Mouse (Mus musculus): ENCODE data around the gene Cdyl. TPM values are rescaled to one million over a fixed set of nuclear protein-coding genes. Genes with fewer than 3 reads are reported as not detected.

Gene Cdyl
- polyA plus RNA-seq, 1 experiment from 2014 or later, result 3.4 TPM

GRCm38 (mm10) chr13:35783576-35783975 lies 123.9 kb downstream of the Cdyl start:
- H3K27ac ChIP-seq (ENCODE audit: low read length), result no peak overlapping the region
- no peak overlapping the region for H3K4me3 ChIP-seq (ENCODE audit: low read depth, low read length)
- no peaks in the 10 kb centered on the region for H3K27me3 ChIP-seq (ENCODE audit: control insufficient read depth, insufficient read depth, low read depth, low read length)
- no peak overlapping the region for H3K4me2 ChIP-seq (ENCODE audit: low read length)
- 94% methylated on average over 6 of the region's 6 CpGs for WGBS
- no peaks in the 10 kb centered on the region for H3K4me1 ChIP-seq (ENCODE audit: control insufficient read depth, insufficient read depth, low read length)
- no peak overlapping the region for H3K9ac ChIP-seq (ENCODE audit: low read depth, low read length)
- no peaks in the 10 kb centered on the region for H3K36me3 ChIP-seq (ENCODE audit: control insufficient read depth, insufficient read depth, low read length)
- H3K9me3 ChIP-seq (replicated peaks; ENCODE audit: control insufficient read depth, low read length, poor library complexity, severe bottlenecking), result no peaks in the 10 kb centered on the region
- no peak for ATAC-seq

DNA sequence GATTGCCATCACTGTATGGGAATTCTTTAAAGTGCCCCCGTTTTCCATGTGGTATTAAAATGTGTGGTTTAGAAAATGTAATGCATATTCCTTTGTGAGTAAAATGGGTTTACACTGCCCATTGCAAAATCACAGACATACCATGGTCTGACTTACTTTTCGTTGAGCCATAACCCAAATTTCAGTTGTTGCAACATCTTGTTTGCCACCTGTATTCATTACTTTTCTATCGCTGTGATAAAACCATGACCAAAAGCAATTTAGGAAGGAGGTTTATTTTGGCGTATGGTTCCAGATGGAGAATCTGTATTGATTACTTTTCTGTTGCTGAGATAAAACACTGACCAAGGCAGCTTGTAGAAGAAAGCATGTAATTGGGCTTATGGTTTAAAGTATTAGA lies 124.6 kb downstream of the Cdyl start:
- H3K9me3 ChIP-seq (replicated peaks; ENCODE audit: control insufficient read depth, low read length, poor library complexity, severe bottlenecking), result no peaks in the 10 kb centered on the region
- no peak overlapping the region for H3K4me2 ChIP-seq (ENCODE audit: low read length)
- no peak overlapping the region for H3K9ac ChIP-seq (ENCODE audit: low read depth, low read length)
- no peak overlapping the region for H3K4me3 ChIP-seq (ENCODE audit: low read depth, low read length)
- H3K36me3 ChIP-seq (ENCODE audit: control insufficient read depth, insufficient read depth, low read length), result no peaks in the 10 kb centered on the region
- H3K27ac ChIP-seq (ENCODE audit: low read length), result no peak overlapping the region
- 84% methylated on average over 4 of the region's 4 CpGs for WGBS
- ATAC-seq, result no peak
- H3K4me1 ChIP-seq (ENCODE audit: control insufficient read depth, insufficient read depth, low read length), result no peaks in the 10 kb centered on the region
- H3K27me3 ChIP-seq (ENCODE audit: control insufficient read depth, insufficient read depth, low read depth, low read length), result no peaks in the 10 kb centered on the region

DNA sequence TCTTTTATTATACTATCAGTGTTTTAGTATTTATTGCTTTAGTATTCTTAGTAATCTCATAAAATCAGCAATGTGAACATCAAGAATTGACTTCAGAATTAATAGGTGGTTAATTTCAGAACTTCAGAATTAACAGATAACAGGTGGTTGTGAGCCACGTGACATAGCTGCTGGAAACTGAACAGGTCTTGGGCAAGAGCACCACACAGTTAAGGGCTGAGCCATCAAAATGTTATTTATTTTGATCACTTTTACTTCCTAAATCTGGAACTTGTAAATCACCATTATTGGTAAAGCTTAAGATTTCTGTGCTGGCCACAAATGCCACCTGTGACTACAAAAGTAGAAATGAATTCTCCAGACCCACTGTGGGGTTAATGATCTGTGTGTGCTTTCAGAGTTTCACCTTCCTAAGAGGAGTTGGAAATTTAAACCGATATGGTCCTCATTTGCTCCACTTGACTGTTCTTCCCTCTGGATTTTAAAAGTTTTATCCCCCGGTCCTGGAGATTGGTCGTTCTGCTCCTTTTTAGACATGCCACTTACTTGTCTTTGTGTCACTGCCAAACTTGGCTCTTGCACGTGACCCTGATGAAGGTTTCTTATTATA lies 125.8 kb downstream of the Cdyl start:
- H3K9me3 ChIP-seq (replicated peaks; ENCODE audit: control insufficient read depth, low read length, poor library complexity, severe bottlenecking), result no peaks in the 10 kb centered on the region
- no peak overlapping the region for H3K9ac ChIP-seq (ENCODE audit: low read depth, low read length)
- H3K36me3 ChIP-seq (ENCODE audit: control insufficient read depth, insufficient read depth, low read length), result no peaks in the 10 kb centered on the region
- ATAC-seq, result no peak
- H3K4me3 ChIP-seq (ENCODE audit: low read depth, low read length), result no peak overlapping the region
- WGBS, result 63% methylated on average over 5 of the region's 5 CpGs
- H3K27ac ChIP-seq (ENCODE audit: low read length), result no peak overlapping the region
- H3K4me2 ChIP-seq (ENCODE audit: low read length), result no peak overlapping the region
- no peaks in the 10 kb centered on the region for H3K27me3 ChIP-seq (ENCODE audit: control insufficient read depth, insufficient read depth, low read depth, low read length)
- no peaks in the 10 kb centered on the region for H3K4me1 ChIP-seq (ENCODE audit: control insufficient read depth, insufficient read depth, low read length)

DNA sequence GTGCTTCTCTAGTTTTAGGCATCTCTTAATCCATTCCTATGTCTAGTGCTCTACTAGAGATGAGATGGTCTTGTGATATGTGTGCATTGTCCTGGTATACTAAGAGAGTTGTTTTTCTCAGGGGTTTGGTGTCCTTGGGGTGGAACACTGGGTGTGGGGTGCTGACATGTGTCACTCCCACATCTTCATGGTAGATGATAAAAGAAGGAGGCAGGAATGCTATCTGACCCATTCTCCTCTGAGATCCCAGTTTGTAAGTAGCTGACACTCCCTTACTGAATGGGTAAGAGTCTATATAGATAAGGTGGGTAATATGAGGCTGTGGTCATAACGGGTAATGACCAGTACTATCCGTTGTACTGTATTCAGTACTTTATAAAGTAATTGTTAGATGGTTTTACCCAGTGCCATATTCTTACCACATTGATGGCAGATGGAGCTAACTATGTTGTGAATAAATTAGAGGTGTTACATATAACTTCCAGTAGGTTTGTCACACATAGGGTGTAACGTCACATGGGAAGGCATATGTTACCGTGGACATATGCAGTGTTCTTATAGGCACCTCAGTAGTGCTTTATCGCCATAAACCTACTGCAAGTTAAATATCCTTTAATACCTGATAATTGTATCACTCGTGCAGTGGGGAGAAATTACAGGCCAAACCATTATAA lies 127.2 kb downstream of the Cdyl start:
- Histone ChIP-seq H3K27me3 (ENCODE audit: control insufficient read depth, insufficient read depth, low read depth, low read length) (no peaks in the 10 kb centered on the region), H3K4me1 (ENCODE audit: control insufficient read depth, insufficient read depth, low read length) (no peaks in the 10 kb centered on the region), H3K9ac (ENCODE audit: low read depth, low read length) (no peak overlapping the region), H3K9me3 (replicated peaks; ENCODE audit: control insufficient read depth, low read length, poor library complexity, severe bottlenecking) (no peaks in the 10 kb centered on the region), H3K27ac (ENCODE audit: low read length) (no peak overlapping the region), H3K4me2 (ENCODE audit: low read length) (no peak overlapping the region), H3K4me3 (ENCODE audit: low read depth, low read length) (no peak overlapping the region), H3K36me3 (ENCODE audit: control insufficient read depth, insufficient read depth, low read length) (no peaks in the 10 kb centered on the region)
- no peak for ATAC-seq
- WGBS, result 95% methylated on average over 6 of the region's 6 CpGs

DNA sequence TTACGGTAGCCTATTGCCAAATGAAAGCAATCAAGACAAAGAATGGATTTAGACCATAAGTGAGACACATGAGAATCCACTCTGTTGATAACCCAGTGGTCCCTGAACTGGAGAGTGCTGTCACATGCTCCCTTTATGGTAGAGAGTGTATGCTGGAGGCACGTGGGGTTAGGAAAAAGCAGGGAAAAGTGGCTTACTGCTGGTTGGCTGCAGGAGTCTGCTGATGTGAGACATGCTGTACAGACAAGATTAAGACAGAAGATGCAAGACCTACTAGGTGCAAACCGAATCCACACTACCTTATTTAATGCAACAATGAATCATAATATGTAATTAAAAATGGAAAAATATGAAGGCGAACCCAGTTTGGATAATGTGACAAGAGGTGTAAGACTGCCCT lies 129.9 kb downstream of the Cdyl start:
- Histone ChIP-seq H3K36me3 (ENCODE audit: control insufficient read depth, insufficient read depth, low read length) (no peaks in the 10 kb centered on the region), H3K27ac (ENCODE audit: low read length) (no peak overlapping the region), H3K27me3 (ENCODE audit: control insufficient read depth, insufficient read depth, low read depth, low read length) (no peaks in the 10 kb centered on the region), H3K9me3 (replicated peaks; ENCODE audit: control insufficient read depth, low read length, poor library complexity, severe bottlenecking) (no peaks in the 10 kb centered on the region), H3K9ac (ENCODE audit: low read depth, low read length) (no peak overlapping the region), H3K4me2 (ENCODE audit: low read length) (no peak overlapping the region), H3K4me3 (ENCODE audit: low read depth, low read length) (no peak overlapping the region), H3K4me1 (ENCODE audit: control insufficient read depth, insufficient read depth, low read length) (no peaks in the 10 kb centered on the region)
- WGBS, result 75% methylated on average over 4 of the region's 4 CpGs
- no peak for ATAC-seq

DNA sequence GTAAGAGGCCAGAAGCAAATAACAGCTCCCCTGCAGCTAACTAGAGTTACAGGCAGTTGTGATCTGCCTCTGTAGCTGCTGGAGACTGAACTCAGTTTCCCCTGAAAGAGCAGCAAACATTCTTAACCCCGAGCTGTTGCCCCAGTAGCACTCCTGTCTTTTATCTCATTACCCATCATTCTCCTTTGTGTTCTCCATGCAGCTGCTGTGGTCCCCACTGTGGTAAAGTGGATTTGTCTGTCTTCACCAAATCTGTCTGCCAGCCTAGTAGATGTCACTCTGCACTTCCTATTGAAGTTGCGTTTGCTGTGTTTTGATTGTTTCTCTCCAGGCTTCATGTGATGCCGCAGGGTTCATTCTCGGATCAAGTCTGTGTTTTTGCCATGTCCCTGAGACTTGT lies 130.8 kb downstream of the Cdyl start:
- no peaks in the 10 kb centered on the region for H3K36me3 ChIP-seq (ENCODE audit: control insufficient read depth, insufficient read depth, low read length)
- no peaks in the 10 kb centered on the region for H3K4me1 ChIP-seq (ENCODE audit: control insufficient read depth, insufficient read depth, low read length)
- no peak for ATAC-seq
- 58% methylated on average over 4 of the region's 4 CpGs for WGBS
- H3K4me2 ChIP-seq (ENCODE audit: low read length), result no peak overlapping the region
- no peak overlapping the region for H3K9ac ChIP-seq (ENCODE audit: low read depth, low read length)
- H3K9me3 ChIP-seq (replicated peaks; ENCODE audit: control insufficient read depth, low read length, poor library complexity, severe bottlenecking), result no peaks in the 10 kb centered on the region
- H3K27ac ChIP-seq (ENCODE audit: low read length), result no peak overlapping the region
- no peak overlapping the region for H3K4me3 ChIP-seq (ENCODE audit: low read depth, low read length)
- H3K27me3 ChIP-seq (ENCODE audit: control insufficient read depth, insufficient read depth, low read depth, low read length), result no peaks in the 10 kb centered on the region

DNA sequence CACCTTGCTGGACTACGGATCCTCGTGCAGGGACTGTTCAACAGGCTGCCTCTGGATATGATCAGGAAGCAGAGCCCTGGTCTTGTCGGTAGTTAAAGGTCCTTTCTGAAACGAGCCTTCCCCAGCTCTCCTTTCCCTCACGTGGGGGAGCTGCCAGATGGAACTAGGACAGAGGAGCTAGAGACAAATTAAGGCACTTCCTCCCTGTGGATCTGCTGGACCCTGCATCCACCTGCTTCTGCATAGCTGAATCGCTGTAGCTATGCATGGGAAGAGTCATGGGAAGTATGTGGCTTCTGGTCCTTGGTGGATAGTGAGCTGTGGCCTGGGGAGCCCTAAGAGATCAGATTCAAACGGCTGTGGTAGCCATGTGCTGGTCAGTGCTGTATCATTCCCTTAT lies 134.7 kb downstream of the Cdyl start:
- Histone ChIP-seq H3K4me2 (ENCODE audit: low read length) (no peak overlapping the region), H3K4me1 (ENCODE audit: control insufficient read depth, insufficient read depth, low read length) (no peaks in the 10 kb centered on the region), H3K36me3 (ENCODE audit: control insufficient read depth, insufficient read depth, low read length) (no peaks in the 10 kb centered on the region), H3K27me3 (ENCODE audit: control insufficient read depth, insufficient read depth, low read depth, low read length) (no peaks in the 10 kb centered on the region), H3K4me3 (ENCODE audit: low read depth, low read length) (no peak overlapping the region), H3K9me3 (replicated peaks; ENCODE audit: control insufficient read depth, low read length, poor library complexity, severe bottlenecking) (no peaks in the 10 kb centered on the region), H3K27ac (ENCODE audit: low read length) (no peak overlapping the region), H3K9ac (ENCODE audit: low read depth, low read length) (no peak overlapping the region)
- 83% methylated on average over 7 of the region's 7 CpGs for WGBS
- no peak for ATAC-seq

DNA sequence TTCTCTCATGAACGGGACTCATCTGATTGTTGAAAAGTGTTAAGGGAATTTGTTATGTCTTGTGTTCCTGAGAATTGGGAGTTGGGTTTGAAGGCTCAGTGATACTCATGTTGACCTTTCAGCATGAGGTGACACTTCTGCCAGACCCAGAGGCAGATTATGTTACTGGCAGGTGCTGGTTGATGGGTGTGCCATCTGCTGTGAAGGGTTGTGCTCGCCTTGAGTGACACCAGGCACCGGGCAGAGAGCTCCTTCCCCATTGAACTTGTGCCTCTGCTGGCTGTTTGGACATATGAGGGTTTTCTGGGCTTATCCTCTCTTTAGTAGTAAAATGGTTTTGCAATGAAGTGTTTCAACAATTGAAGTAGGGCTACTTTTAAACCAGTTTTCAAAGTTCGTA lies 135.1 kb downstream of the Cdyl start:
- Histone ChIP-seq H3K4me3 (ENCODE audit: low read depth, low read length) (no peak overlapping the region), H3K36me3 (ENCODE audit: control insufficient read depth, insufficient read depth, low read length) (no peaks in the 10 kb centered on the region), H3K9ac (ENCODE audit: low read depth, low read length) (no peak overlapping the region), H3K27ac (ENCODE audit: low read length) (no peak overlapping the region), H3K4me1 (ENCODE audit: control insufficient read depth, insufficient read depth, low read length) (no peaks in the 10 kb centered on the region), H3K4me2 (ENCODE audit: low read length) (no peak overlapping the region), H3K9me3 (replicated peaks; ENCODE audit: control insufficient read depth, low read length, poor library complexity, severe bottlenecking) (no peaks in the 10 kb centered on the region), H3K27me3 (ENCODE audit: control insufficient read depth, insufficient read depth, low read depth, low read length) (no peaks in the 10 kb centered on the region)
- no peak for ATAC-seq
- 84% methylated on average over 4 of the region's 4 CpGs for WGBS

- Histone ChIP-seq H3K27me3 (ENCODE audit: control insufficient read depth, insufficient read depth, low read depth, low read length) (no peaks in the 10 kb centered on the region), H3K27ac (ENCODE audit: low read length) (no peak overlapping the region), H3K9me3 (replicated peaks; ENCODE audit: control insufficient read depth, low read length, poor library complexity, severe bottlenecking) (no peaks in the 10 kb centered on the region), H3K4me1 (ENCODE audit: control insufficient read depth, insufficient read depth, low read length) (no peaks in the 10 kb centered on the region), H3K9ac (ENCODE audit: low read depth, low read length) (no peak overlapping the region), H3K4me2 (ENCODE audit: low read length) (no peak overlapping the region), H3K4me3 (ENCODE audit: low read depth, low read length) (no peak overlapping the region), H3K36me3 (ENCODE audit: control insufficient read depth, insufficient read depth, low read length) (no peaks in the 10 kb centered on the region)
- ATAC-seq, result no peak
- WGBS, result 54% methylated on average over 2 of the region's 2 CpGs
These were observed 136.3 kb downstream of the Cdyl start for GRCm38 (mm10) chr13:35795887-35796286.

Measured in midbrain, embryonic 16.5 days (tissue).